Mouse (Mus musculus) G1E (cell line): ENCODE results near the gene Megf9.

Experiments
- CTCF ChIP-seq: IDR thresholded peaks from 2 replicates; pipeline ENCODE4 v1.5.1; 2012; ENCODE audit warnings: low read depth, low read length, inconsistent platforms, mixed read lengths
- GATA1 ChIP-seq: IDR thresholded peaks from 2 replicates; pipeline ENCODE4 v1.6.1; 2012; ENCODE audit warnings: borderline replicate concordance, low read length, inconsistent platforms, mixed read lengths
- POLR2AphosphoS5 ChIP-seq: IDR thresholded peaks from 2 replicates; pipeline ENCODE4 v1.6.1; 2012; ENCODE audit warnings: low read depth, low read length, inconsistent platforms; ENCODE audit not compliant: insufficient replicate concordance
- TAL1 ChIP-seq: conservative IDR thresholded peaks from 2 replicates; pipeline ENCODE4 v1.6.1; 2012; ENCODE audit warnings: low read depth, low read length, inconsistent platforms, mixed read lengths

DNA sequence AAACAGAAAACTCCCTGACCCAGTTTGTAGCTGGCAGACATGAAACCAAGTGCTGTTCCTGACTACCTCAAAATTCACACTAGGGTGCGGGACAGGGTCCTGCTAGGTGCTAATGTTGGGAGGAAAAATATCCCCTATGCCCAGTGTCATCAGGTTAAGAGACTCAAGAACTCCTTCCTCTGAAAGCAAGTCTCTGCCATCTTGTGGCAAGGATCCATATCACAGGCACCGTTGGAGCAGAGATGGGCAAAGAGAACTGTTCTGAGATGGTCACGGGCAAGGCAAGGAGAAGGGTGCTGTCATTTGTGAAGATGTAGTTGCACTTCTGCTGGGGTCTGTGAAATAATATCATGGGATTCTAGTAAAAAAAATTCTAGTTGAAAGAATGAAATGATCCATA, 44.9 kb upstream of the Megf9 start:
- TF ChIP-seq POLR2AphosphoS5 (no peak), CTCF (no peak), TAL1 (no peak), GATA1 (no peak)
